Mouse (Mus musculus) midbrain, embryonic 15.5 days (tissue): Measurements from ENCODE around the gene Cryba1. TPM values are rescaled to one million over a fixed set of nuclear protein-coding genes. Genes with fewer than 3 reads are reported as not detected.

Source experiments
- ATAC-seq: fragments of 200-750 bp; cut with Nextera tagmentation; replicated peaks from 2 replicates; pipeline ENCODE4 v1.8.0; 2017; ENCODE audit warnings: moderate TSS enrichment
- H3K27ac ChIP-seq: fragments of 300-500 bp; sonication (generic); 2 replicates; pipeline ENCODE4 v1.5.1; 2015; ENCODE audit warnings: mild to moderate bottlenecking, inconsistent platforms
- H3K27me3 ChIP-seq: fragments of 300-500 bp; sonication (generic); replicated peaks from 2 replicates; pipeline ENCODE4 v1.6.1; 2015; ENCODE audit warnings: inconsistent platforms
- H3K36me3 ChIP-seq: fragments of 300-500 bp; sonication (generic); replicated peaks from 2 replicates; pipeline ENCODE4 v1.6.1; 2015; ENCODE audit warnings: inconsistent platforms
- H3K4me1 ChIP-seq: fragments of 300-500 bp; sonication (generic); 2 replicates; pipeline ENCODE4 v1.6.1; 2015; ENCODE audit warnings: inconsistent platforms
- H3K4me2 ChIP-seq: fragments of 300-500 bp; sonication (generic); 2 replicates; pipeline ENCODE4 v1.6.1; 2015; ENCODE audit warnings: inconsistent platforms, mild to moderate bottlenecking, moderate library complexity
- H3K4me3 ChIP-seq: fragments of 300-500 bp; sonication (generic); 2 replicates; pipeline ENCODE4 v1.5.1; 2015; ENCODE audit warnings: mild to moderate bottlenecking, inconsistent platforms
- H3K9ac ChIP-seq: fragments of 300-500 bp; sonication (generic); 2 replicates; pipeline ENCODE4 v1.6.1; 2015; ENCODE audit warnings: mild to moderate bottlenecking, inconsistent platforms
- H3K9me3 ChIP-seq: fragments of 300-500 bp; sonication (generic); 2 replicates; pipeline ENCODE4 v1.6.1; 2016; ENCODE audit warnings: inconsistent platforms
- WGBS: fragments of 180-500 bp; shearing (Covaris S2); methylation state at CpG from one replicate; pipeline ENCODE4 v1.1.7; 2015; ENCODE audit warnings: mixed read lengths; 5-methylcytosine and 5-hydroxymethylcytosine counted together
- polyA plus RNA-seq: library from polyadenylated mRNA; unstranded; fragments of >200 nt; fragmentation: Nextera tagmentation; extraction: Ambion mirVana; gene quantifications from 2 replicates; pipeline ENCODE4 v1.2.1, GENCODE M21; 2015

Cryba1 gene
- polyA plus RNA-seq, result 0.31 and 0.53 TPM in 2 replicates

GRCm38 (mm10) chr11:77725183-77725582, at the start of gene Cryba1:
TSS of gene Cryba1 (minus strand) at chr11:77725283.
- WGBS, result 35% methylated on average over 7 of the region's 7 CpGs
- H3K9ac ChIP-seq, result no peak within 1 kb of the TSS
- no peak within 1 kb of the TSS for H3K4me3 ChIP-seq
- ATAC-seq, result no peak
- no peaks in the 10 kb centered on the region for H3K9me3 ChIP-seq
- no peak within 1 kb of the TSS for H3K27ac ChIP-seq
- no peak within 1 kb of the TSS for H3K4me2 ChIP-seq
- no peaks in the 10 kb centered on the region for H3K27me3 ChIP-seq
- H3K4me1 ChIP-seq, result no peaks in the 10 kb centered on the region
- H3K36me3 ChIP-seq, result no peaks in the 10 kb centered on the region

GRCm38 (mm10) chr11:77771879-77772713, 47.0 kb upstream of the Cryba1 start:
- no peak for ATAC-seq
- H3K4me3 ChIP-seq, result no peak overlapping the region
- no peak overlapping the region for H3K4me2 ChIP-seq
- no peak overlapping the region for H3K9ac ChIP-seq
- H3K27me3 ChIP-seq, result no peaks in the 10 kb centered on the region
- H3K36me3 ChIP-seq, result no peaks in the 10 kb centered on the region
- H3K9me3 ChIP-seq, result no peaks in the 10 kb centered on the region
- H3K27ac ChIP-seq, result no peak overlapping the region
- WGBS, result 73% methylated on average over 8 of the region's 8 CpGs
- H3K4me1 ChIP-seq, result peaks cover 4% of the 10 kb centered on the region; the same call in 1 of the 2 replicates

GRCm38 (mm10) chr11:77770346-77770745, 45.3 kb upstream of the Cryba1 start:
- Histone ChIP-seq H3K4me1 (peaks cover 18% of the 10 kb centered on the region), H3K27me3 (no peaks in the 10 kb centered on the region), H3K4me2 (no peak overlapping the region), H3K27ac (no peak overlapping the region), H3K4me3 (no peak overlapping the region), H3K9ac (no peak overlapping the region), H3K36me3 (no peaks in the 10 kb centered on the region), H3K9me3 (no peaks in the 10 kb centered on the region)
- 86% methylated on average over 8 of the region's 8 CpGs for WGBS
- no peak for ATAC-seq

GRCm38 (mm10) chr11:77769496-77769895, 44.4 kb upstream of the Cryba1 start:
- no peak overlapping the region for H3K27ac ChIP-seq
- H3K36me3 ChIP-seq, result no peaks in the 10 kb centered on the region
- H3K4me1 ChIP-seq, result peaks cover 27% of the 10 kb centered on the region
- H3K9me3 ChIP-seq, result no peaks in the 10 kb centered on the region
- H3K27me3 ChIP-seq, result no peaks in the 10 kb centered on the region
- H3K4me3 ChIP-seq, result no peak overlapping the region
- H3K4me2 ChIP-seq, result no peak overlapping the region
- H3K9ac ChIP-seq, result no peak overlapping the region
- ATAC-seq, result no peak
- WGBS, result 82% methylated on average over 4 of the region's 4 CpGs

GRCm38 (mm10) chr11:77766351-77767001, 41.4 kb upstream of the Cryba1 start:
- H3K27me3 ChIP-seq, result no peaks in the 10 kb centered on the region
- ATAC-seq, result no peak; the same call in 1 of the 2 replicates

GRCm38 (mm10) chr11:77765459-77765777, 40.3 kb upstream of the Cryba1 start:
- no peak overlapping the region for H3K9ac ChIP-seq
- whole genome bisulfite sequencing, result 51% methylated on average over 4 of the region's 4 CpGs
- H3K27ac ChIP-seq, result no peak overlapping the region
- no peaks in the 10 kb centered on the region for H3K9me3 ChIP-seq
- H3K4me2 ChIP-seq, result peak overlapping the region; percentile 87; the same call in 1 of the 2 replicates
- no peaks in the 10 kb centered on the region for H3K27me3 ChIP-seq
- H3K4me1 ChIP-seq, result peaks cover 38% of the 10 kb centered on the region
- ATAC-seq, result no peak
- H3K4me3 ChIP-seq, result 0 out of 2 replicates have a peak overlapping the region, but pooled peaks have one; percentile 5
- no peaks in the 10 kb centered on the region for H3K36me3 ChIP-seq

More at GRCm38 (mm10) chr11:77766351-77767001, 41.4 kb upstream of the Cryba1 start:
- H3K4me1 ChIP-seq, result peaks cover 38% of the 10 kb centered on the region
- H3K9ac ChIP-seq, result peak overlapping the region; percentile 46
- no peaks in the 10 kb centered on the region for H3K36me3 ChIP-seq
- peak overlapping the region; percentile 35 for H3K4me3 ChIP-seq
- H3K4me2 ChIP-seq, result peak overlapping the region; percentile 87
- WGBS, result 1% methylated on average over 35 of the region's 35 CpGs
- H3K9me3 ChIP-seq, result no peaks in the 10 kb centered on the region
- peak overlapping the region; percentile 41; the same call in 1 of the 2 replicates for H3K27ac ChIP-seq

GRCm38 (mm10) chr11:77764694-77765458, 39.8 kb upstream of the Cryba1 start:
- 59% methylated on average over 9 of the region's 9 CpGs for WGBS
- H3K4me1 ChIP-seq, result peaks cover 38% of the 10 kb centered on the region
- peak overlapping the region; percentile 87 for H3K4me2 ChIP-seq
- H3K9ac ChIP-seq, result peak overlapping the region; percentile 98
- no peaks in the 10 kb centered on the region for H3K36me3 ChIP-seq
- ATAC-seq, result no peak
- peak overlapping the region; percentile 93 for H3K4me3 ChIP-seq
- peak overlapping the region; percentile 95; the same call in 1 of the 2 replicates for H3K27ac ChIP-seq
- no peaks in the 10 kb centered on the region for H3K9me3 ChIP-seq
- H3K27me3 ChIP-seq, result no peaks in the 10 kb centered on the region

- Histone ChIP-seq H3K4me3 (peak overlapping the region; percentile 93), H3K27ac (peak overlapping the region; percentile 95), H3K9ac (peak overlapping the region; percentile 98), H3K9me3 (no peaks in the 10 kb centered on the region), H3K27me3 (no peaks in the 10 kb centered on the region), H3K4me1 (peaks cover 38% of the 10 kb centered on the region), H3K4me2 (peak overlapping the region; percentile 87), H3K36me3 (no peaks in the 10 kb centered on the region)
- ATAC-seq, result peak; percentile 65
- 2% methylated on average over 26 of the region's 26 CpGs for WGBS
Measured at GRCm38 (mm10) chr11:77763673-77764340, 38.7 kb upstream of the Cryba1 start.

- peak within 1 kb of the TSS; percentile 98 for H3K9ac ChIP-seq
- peaks cover 38% of the 10 kb centered on the region for H3K4me1 ChIP-seq
- peak within 1 kb of the TSS; percentile 93 for H3K4me3 ChIP-seq
- H3K4me2 ChIP-seq, result peak within 1 kb of the TSS; percentile 87
- H3K36me3 ChIP-seq, result no peaks in the 10 kb centered on the region
- no peaks in the 10 kb centered on the region for H3K27me3 ChIP-seq
- WGBS, result 1% methylated on average over 66 of the region's 79 CpGs
- ATAC-seq, result peak; percentile 89
- H3K9me3 ChIP-seq, result no peaks in the 10 kb centered on the region
- peak within 1 kb of the TSS; percentile 95 for H3K27ac ChIP-seq
Measured at GRCm38 (mm10) chr11:77762783-77763672, 37.9 kb upstream of the Cryba1 start, which contains the start of gene Myo18a. TSS of gene Myo18a (plus strand) at chr11:77763246.

GRCm38 (mm10) chr11:77760031-77760430, 34.9 kb upstream of the Cryba1 start:
- no peak overlapping the region for H3K4me3 ChIP-seq
- no peak for ATAC-seq
- no peaks in the 10 kb centered on the region for H3K27me3 ChIP-seq
- H3K9ac ChIP-seq, result no peak overlapping the region
- H3K9me3 ChIP-seq, result no peaks in the 10 kb centered on the region
- WGBS, result 87% methylated on average over 4 of the region's 4 CpGs
- no peak overlapping the region for H3K4me2 ChIP-seq
- no peak overlapping the region for H3K27ac ChIP-seq
- H3K36me3 ChIP-seq, result no peaks in the 10 kb centered on the region
- peaks cover 17% of the 10 kb centered on the region for H3K4me1 ChIP-seq

GRCm38 (mm10) chr11:77753469-77753868, 28.4 kb upstream of the Cryba1 start:
- no peaks in the 10 kb centered on the region for H3K36me3 ChIP-seq
- no peak for ATAC-seq
- H3K4me2 ChIP-seq, result no peak overlapping the region
- WGBS, result 84% methylated on average over 3 of the region's 3 CpGs
- no peaks in the 10 kb centered on the region for H3K27me3 ChIP-seq
- no peaks in the 10 kb centered on the region for H3K9me3 ChIP-seq
- no peak overlapping the region for H3K9ac ChIP-seq
- no peak overlapping the region for H3K4me3 ChIP-seq
- no peak overlapping the region for H3K27ac ChIP-seq
- H3K4me1 ChIP-seq, result no peaks in the 10 kb centered on the region
